Mouse (Mus musculus): ENCODE results near the gene Surf4. TPM values are rescaled to one million over a fixed set of nuclear protein-coding genes. Genes with fewer than 3 reads are reported as not detected.

The Surf4 gene
- polyA plus RNA-seq, 1 experiment from 2014 or later, result 155 TPM

Other genes starting within 250 kb of the Surf4 start
- not detected in 2 replicates for gene Abo, start 68.9 kb downstream of the Surf4 start, polyA plus RNA-seq (2016; fragmentation: Nextera tagmentation; extraction: Ambion mirVana)
- 30.8 and 33.4 TPM in 2 replicates for gene Surf6, start 31.0 kb downstream of the Surf4 start, polyA plus RNA-seq (2016; fragmentation: Nextera tagmentation; extraction: Ambion mirVana)
- gene Med22, start 23.3 kb downstream of the Surf4 start, polyA plus RNA-seq (2016; fragmentation: Nextera tagmentation; extraction: Ambion mirVana), result 111 and 130 TPM in 2 replicates
- gene Rpl7a, start 23.2 kb downstream of the Surf4 start, polyA plus RNA-seq (2016; fragmentation: Nextera tagmentation; extraction: Ambion mirVana), result 566 and 674 TPM in 2 replicates
- 53.2 and 58.0 TPM in 2 replicates for gene Surf2, start 17.6 kb downstream of the Surf4 start, polyA plus RNA-seq (2016; fragmentation: Nextera tagmentation; extraction: Ambion mirVana)
- gene Surf1, start 17.4 kb downstream of the Surf4 start, polyA plus RNA-seq (2016; fragmentation: Nextera tagmentation; extraction: Ambion mirVana), result 47.4 and 53.6 TPM in 2 replicates
- gene Stkld1, start 119 bp upstream of the Surf4 start, polyA plus RNA-seq (2016; fragmentation: Nextera tagmentation; extraction: Ambion mirVana), result 0.09 and 0.30 TPM in 2 replicates
- 47.4 and 56.1 TPM in 2 replicates for gene Rexo4, start 30.5 kb upstream of the Surf4 start, polyA plus RNA-seq (2016; fragmentation: Nextera tagmentation; extraction: Ambion mirVana)
- not detected in 2 replicates for gene Adamts13, start 39.5 kb upstream of the Surf4 start, polyA plus RNA-seq (2016; fragmentation: Nextera tagmentation; extraction: Ambion mirVana)
- gene Cacfd1, start 76.0 kb upstream of the Surf4 start, polyA plus RNA-seq (2016; fragmentation: Nextera tagmentation; extraction: Ambion mirVana), result 93.2 and 96.9 TPM in 2 replicates
- 2.8 and 3.1 TPM in 2 replicates for gene Slc2a6, start 94.1 kb upstream of the Surf4 start, polyA plus RNA-seq (2016; fragmentation: Nextera tagmentation; extraction: Ambion mirVana)
- 0.11 and 0.29 TPM in 2 replicates for gene Mymk, start 138.3 kb upstream of the Surf4 start, polyA plus RNA-seq (2016; fragmentation: Nextera tagmentation; extraction: Ambion mirVana)
- gene Adamtsl2, start 145.5 kb upstream of the Surf4 start, polyA plus RNA-seq (2016; fragmentation: Nextera tagmentation; extraction: Ambion mirVana), result 4.0 and 7.0 TPM in 2 replicates
- 0.26 TPM in 2 replicates for gene Fam163b, start 208.6 kb upstream of the Surf4 start, polyA plus RNA-seq (2016; fragmentation: Nextera tagmentation; extraction: Ambion mirVana)
- 4.3 and 4.9 TPM in 2 replicates for gene Dbh, start 231.3 kb upstream of the Surf4 start, polyA plus RNA-seq (2016; fragmentation: Nextera tagmentation; extraction: Ambion mirVana)